Mouse (Mus musculus) intestine, postnatal 0 days (tissue): ENCODE results near the gene Fam186a. TPM values are rescaled to one million over a fixed set of nuclear protein-coding genes. Genes with fewer than 3 reads are reported as not detected.

Experiments used
- ATAC-seq: fragments of 200-750 bp; cut with Nextera tagmentation; 2 replicates; pipeline ENCODE4 v1.8.0; 2017; ENCODE audit warnings: mild to moderate bottlenecking, moderate TSS enrichment, moderate library complexity
- H3K27ac ChIP-seq: fragments of 300-500 bp; sonication (generic); 2 replicates; pipeline ENCODE4 v1.5.1; 2014; ENCODE audit warnings: mild to moderate bottlenecking, low read depth, low read length, moderate library complexity
- H3K27me3 ChIP-seq: fragments of 300-500 bp; sonication (generic); replicated peaks from 2 replicates; pipeline ENCODE4 v1.6.1; 2014; ENCODE audit warnings: low read length, mixed read lengths; ENCODE audit not compliant: control insufficient read depth, insufficient read depth
- H3K36me3 ChIP-seq: fragments of 300-500 bp; sonication (generic); 2 replicates; pipeline ENCODE4 v1.6.1; 2014; ENCODE audit warnings: mild to moderate bottlenecking, moderate library complexity; ENCODE audit not compliant: control insufficient read depth, insufficient read depth
- H3K4me1 ChIP-seq: fragments of 300-500 bp; sonication (generic); replicated peaks from 2 replicates; pipeline ENCODE4 v1.6.1; 2014; ENCODE audit warnings: antibody characterized with exemption, low read length, mixed read lengths; ENCODE audit not compliant: control insufficient read depth, insufficient read depth
- H3K4me2 ChIP-seq: fragments of 300-500 bp; sonication (generic); replicated peaks from 2 replicates; pipeline ENCODE4 v1.6.1; 2014; ENCODE audit warnings: low read depth, mild to moderate bottlenecking, moderate library complexity
- H3K4me3 ChIP-seq: fragments of 300-500 bp; sonication (generic); 2 replicates; pipeline ENCODE4 v1.5.1; 2014; ENCODE audit warnings: low read depth, low read length
- H3K9ac ChIP-seq: fragments of 300-500 bp; sonication (generic); 2 replicates; pipeline ENCODE4 v1.6.1; 2014; ENCODE audit warnings: mild to moderate bottlenecking, low read depth, low read length
- H3K9me3 ChIP-seq: fragments of 300-500 bp; sonication (generic); 2 replicates; pipeline ENCODE4 v1.6.1; 2016; ENCODE audit warnings: mixed run types; ENCODE audit not compliant: control insufficient read depth
- CTCF ChIP-seq: sonication (generic); IDR thresholded peaks from 2 replicates; pipeline ENCODE4 v1.5.1; 2016; ENCODE audit warnings: low read depth, mild to moderate bottlenecking, control low read depth, antibody characterized with exemption, moderate library complexity
- WGBS: fragments of 180-500 bp; shearing (Covaris S2); extraction: QIAGEN DNeasy Blood & Tissue Kit; methylation state at CpG from one replicate; pipeline ENCODE4 v1.1.7; 2014; 5-methylcytosine and 5-hydroxymethylcytosine counted together
- polyA plus RNA-seq: library from polyadenylated mRNA; unstranded; fragments of >200 nt; fragmentation: Nextera tagmentation; extraction: Ambion mirVana; gene quantifications from 2 replicates; pipeline ENCODE4 v1.2.1, GENCODE M21; 2015

The Fam186a gene
- not detected in 2 replicates for polyA plus RNA-seq

DNA sequence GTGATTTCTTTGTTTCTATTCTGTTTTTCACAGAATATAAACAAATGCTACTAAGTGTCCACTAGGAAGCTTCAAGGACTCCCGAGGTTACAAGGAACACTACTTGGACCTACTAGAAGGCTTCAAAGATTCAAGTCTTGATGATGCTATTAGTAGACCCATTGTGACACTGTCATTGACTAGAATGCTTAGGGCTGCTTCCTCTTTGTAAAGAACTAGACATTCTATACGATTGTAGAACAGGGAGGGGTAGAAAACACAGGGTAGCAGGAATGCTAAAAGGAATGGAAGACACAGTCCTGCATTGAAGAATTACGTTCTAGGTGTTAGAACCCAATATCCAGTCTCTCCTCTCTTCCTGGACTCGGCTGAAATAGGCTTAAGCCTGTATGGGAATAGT lies at the start of gene Fam186a:
Gene Fam186a (minus strand): TSS at position 101 of the 400 bp plus-strand sequence.
- WGBS: 78% methylated on average over 4 of the region's 4 CpGs
- no peak for ATAC-seq
- Histone ChIP-seq H3K27ac (peak within 1 kb of the TSS; percentile 75), H3K9ac (no peak within 1 kb of the TSS), H3K27me3 (no peaks in the 10 kb centered on the region), H3K4me1 (0 out of 2 replicates have a peak, but pooled peaks cover 6% of the 10 kb centered on the region), H3K4me2 (no peak within 1 kb of the TSS), H3K9me3 (no peaks in the 10 kb centered on the region), H3K36me3 (no peaks in the 10 kb centered on the region), H3K4me3 (no peak within 1 kb of the TSS)
- no peak for TF ChIP-seq CTCF

DNA sequence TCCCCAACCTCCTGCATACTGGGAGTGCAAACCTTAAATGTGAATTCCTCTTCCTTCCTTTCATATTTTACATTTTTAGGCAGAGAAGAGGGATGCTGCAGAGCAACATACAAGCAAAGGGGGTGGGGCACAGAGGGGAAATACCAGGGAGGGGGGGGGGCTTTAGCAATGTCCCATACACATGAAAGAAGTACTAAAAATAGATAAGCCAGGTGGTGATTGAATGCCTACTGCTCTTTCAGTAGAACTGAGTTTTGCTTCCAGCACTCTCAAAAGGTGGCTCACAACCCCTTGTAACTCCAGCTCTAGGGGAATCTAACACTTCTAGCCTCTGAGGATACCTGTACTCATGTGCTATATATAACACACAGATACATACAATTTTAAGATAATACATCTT lies 39.3 kb upstream of the Fam186a start:
- H3K36me3 ChIP-seq: peaks cover 86% of the 10 kb centered on the region
- no peak overlapping the region for H3K4me3 ChIP-seq
- no peak for TF ChIP-seq CTCF
- no peak for ATAC-seq
- no peak overlapping the region for H3K27ac ChIP-seq
- no peak overlapping the region for H3K9ac ChIP-seq
- H3K4me2 ChIP-seq: no peak overlapping the region
- no peaks in the 10 kb centered on the region for H3K9me3 ChIP-seq
- no peaks in the 10 kb centered on the region for H3K4me1 ChIP-seq
- H3K27me3 ChIP-seq: no peaks in the 10 kb centered on the region

DNA sequence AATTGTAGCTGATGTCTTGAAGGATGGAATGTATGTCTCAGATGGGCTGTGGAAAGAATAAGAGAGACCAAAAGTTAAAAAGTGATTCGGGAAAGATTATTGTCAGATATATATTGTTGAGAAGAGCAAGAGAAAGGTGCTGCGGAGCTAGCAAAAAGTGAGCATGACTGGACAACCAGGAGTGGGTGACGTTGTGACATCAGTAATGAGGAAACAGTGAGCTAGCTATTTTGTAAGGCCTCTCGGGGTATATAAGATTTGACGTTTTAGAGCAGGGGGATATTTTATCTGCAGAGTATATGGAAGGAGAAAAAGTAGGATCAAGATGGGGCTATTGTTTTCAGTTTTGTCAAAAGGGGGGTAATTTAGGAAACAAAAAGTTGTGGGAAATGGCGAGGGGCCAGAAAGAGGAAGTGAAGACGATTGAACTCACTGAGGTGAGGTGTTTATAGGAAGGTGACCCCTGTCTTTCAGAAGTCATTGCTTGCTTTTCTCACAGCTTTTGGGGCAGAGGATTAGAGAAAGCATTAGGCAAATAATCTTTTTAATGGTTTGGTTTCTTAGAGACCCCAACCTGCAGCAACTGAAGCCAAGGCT lies 37.9 kb upstream of the Fam186a start:
- H3K36me3 ChIP-seq: peaks cover 80% of the 10 kb centered on the region
- ATAC-seq: no peak

DNA sequence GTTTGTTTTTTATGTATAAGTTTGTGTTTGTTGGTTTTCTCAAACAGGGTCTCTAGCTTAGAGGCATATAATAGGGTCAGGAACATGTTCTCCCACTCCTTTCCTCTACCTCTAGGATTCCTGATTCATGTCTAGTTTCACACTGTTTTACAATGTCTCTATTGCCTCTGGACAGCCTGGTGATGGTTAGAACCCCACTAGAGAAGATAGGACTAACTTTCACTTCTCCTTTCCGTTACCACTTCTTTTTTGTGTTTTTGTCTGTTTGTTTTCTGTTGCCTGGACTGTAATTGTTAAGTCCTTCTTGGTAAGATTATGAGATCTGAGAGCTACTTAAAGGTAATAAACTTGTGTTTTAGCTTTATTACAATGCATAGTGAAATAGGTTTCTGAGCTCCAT lies 32.5 kb upstream of the Fam186a start:
- Histone ChIP-seq H3K9me3 (no peaks in the 10 kb centered on the region), H3K36me3 (peaks cover 57% of the 10 kb centered on the region), H3K4me1 (no peaks in the 10 kb centered on the region), H3K4me3 (no peak overlapping the region), H3K4me2 (no peak overlapping the region), H3K27me3 (no peaks in the 10 kb centered on the region), H3K27ac (no peak overlapping the region), H3K9ac (no peak overlapping the region)
- TF ChIP-seq CTCF: no peak
- ATAC-seq: no peak
- 72% methylated on average over 1 of the region's 1 CpGs for WGBS

More for the DNA sequence above, 37.9 kb upstream of the Fam186a start:
- no peaks in the 10 kb centered on the region for H3K9me3 ChIP-seq
- no peak for TF ChIP-seq CTCF
- no peaks in the 10 kb centered on the region for H3K4me1 ChIP-seq
- H3K9ac ChIP-seq: no peak overlapping the region
- no peak overlapping the region for H3K27ac ChIP-seq
- no peaks in the 10 kb centered on the region for H3K27me3 ChIP-seq
- no peak overlapping the region for H3K4me3 ChIP-seq
- no peak overlapping the region for H3K4me2 ChIP-seq
- WGBS: 80% methylated on average over 7 of the region's 7 CpGs

DNA sequence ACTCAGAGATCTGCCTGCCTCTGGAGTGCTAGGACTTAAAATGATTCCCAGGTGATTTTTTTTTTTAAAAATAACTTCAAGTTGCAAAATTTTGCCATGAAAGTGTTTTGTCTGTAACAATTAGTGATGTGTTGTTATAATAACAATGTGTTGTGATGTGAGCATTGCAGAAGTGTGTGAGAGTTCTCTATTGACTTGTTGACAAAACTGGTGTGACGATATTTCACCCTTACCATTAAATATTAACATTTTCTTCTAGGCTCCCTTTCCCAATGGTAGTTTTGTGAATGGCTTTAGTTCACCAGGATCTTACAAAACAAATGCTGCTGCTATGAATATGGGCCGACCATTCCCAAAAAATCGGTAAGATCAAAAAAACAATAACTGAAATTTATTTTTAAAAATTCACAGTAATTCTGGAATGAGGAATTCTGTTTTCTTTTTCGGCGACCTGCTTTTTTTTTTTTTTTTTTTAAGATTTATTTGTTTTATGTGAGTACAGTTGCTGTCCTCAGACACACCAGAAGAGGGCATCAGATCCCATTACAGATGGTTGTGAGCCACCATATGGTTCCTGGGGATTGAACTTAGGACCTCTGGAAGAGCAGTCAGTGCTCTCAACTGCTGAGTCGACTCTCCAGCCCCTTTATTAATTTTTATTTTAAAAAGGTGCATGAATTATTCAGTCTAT lies 30.4 kb upstream of the Fam186a start:
- no peak overlapping the region for H3K9ac ChIP-seq
- H3K4me3 ChIP-seq: no peak overlapping the region
- no peak overlapping the region for H3K4me2 ChIP-seq
- peak; percentile 17 for TF ChIP-seq CTCF
- H3K9me3 ChIP-seq: no peaks in the 10 kb centered on the region
- peaks cover 54% of the 10 kb centered on the region for H3K36me3 ChIP-seq
- ATAC-seq: no peak
- H3K27me3 ChIP-seq: no peaks in the 10 kb centered on the region
- no peak overlapping the region for H3K27ac ChIP-seq
- no peaks in the 10 kb centered on the region for H3K4me1 ChIP-seq
- 89% methylated on average over 6 of the region's 6 CpGs for WGBS

DNA sequence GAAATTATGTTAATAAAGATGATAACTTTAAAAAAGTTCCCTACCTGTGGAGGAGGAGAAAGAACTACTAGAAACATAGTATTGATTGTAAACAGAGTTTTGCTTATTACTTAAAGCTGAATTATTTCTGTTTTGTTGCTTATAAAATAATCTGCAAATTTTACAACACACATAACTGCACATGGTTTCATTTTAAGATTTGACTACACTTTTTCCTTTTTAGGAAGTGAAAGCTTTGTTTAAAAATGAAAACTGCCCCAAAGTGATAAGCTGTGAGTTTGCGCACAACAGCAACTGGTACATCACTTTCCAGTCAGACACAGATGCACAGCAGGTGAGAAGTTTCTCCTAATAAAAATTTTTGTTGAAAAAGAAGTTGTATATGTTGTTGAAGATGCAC lies 26.2 kb upstream of the Fam186a start:
- H3K4me1 ChIP-seq: no peaks in the 10 kb centered on the region
- no peak overlapping the region for H3K4me2 ChIP-seq
- H3K27ac ChIP-seq: no peak overlapping the region
- no peak for TF ChIP-seq CTCF
- ATAC-seq: no peak
- no peak overlapping the region for H3K4me3 ChIP-seq
- H3K36me3 ChIP-seq: peaks cover 54% of the 10 kb centered on the region
- no peak overlapping the region for H3K9ac ChIP-seq
- H3K9me3 ChIP-seq: no peaks in the 10 kb centered on the region
- H3K27me3 ChIP-seq: no peaks in the 10 kb centered on the region
- 93% methylated on average over 1 of the region's 1 CpGs for WGBS
